Mouse (Mus musculus): ENCODE measurements around the gene Rpl28. TPM values are rescaled to one million over a fixed set of nuclear protein-coding genes. Genes with fewer than 3 reads are reported as not detected.
A peak's percentile ranks its signal among the peaks of the same experiment; 100 is the strongest.

Gene Rpl28
- total RNA-seq (2021), result 100 to 1,000 TPM; 726 to 732 TPM

GRCm38 (mm10) chr7:4792278-4793212 is at the start of gene Rpl28:
TSS of gene Rpl28 (plus strand) at chr7:4792874.
- peak; percentile 96 for DNase-seq

- DNase-seq, result no peak
These were observed 49.3 kb upstream of the Rpl28 start for GRCm38 (mm10) chr7:4743354-4743753.

- DNase-seq, result no peak
These were observed 47.8 kb upstream of the Rpl28 start for GRCm38 (mm10) chr7:4744886-4745285.

GRCm38 (mm10) chr7:4746326-4746980 is 46.2 kb upstream of the Rpl28 start:
- DNase-seq, result no peak

GRCm38 (mm10) chr7:4747156-4747899 is 45.3 kb upstream of the Rpl28 start:
- no peak for DNase-seq

- no peak for DNase-seq
These were observed 44.4 kb upstream of the Rpl28 start for GRCm38 (mm10) chr7:4748321-4748720.

- DNase-seq, result no peak
These were observed 43.5 kb upstream of the Rpl28 start for GRCm38 (mm10) chr7:4749169-4749568.

- DNase-seq, result peak; percentile 58
These were observed 40.5 kb upstream of the Rpl28 start for GRCm38 (mm10) chr7:4751971-4752820.

- peak; percentile 85 for DNase-seq
These were observed 39.7 kb upstream of the Rpl28 start, which contains the start of gene Cox6b2 for GRCm38 (mm10) chr7:4752821-4753570. TSS of gene Cox6b2 (minus strand) at chr7:4753094.

GRCm38 (mm10) chr7:4759670-4760069 is 33.0 kb upstream of the Rpl28 start:
- DNase-seq, result no peak

GRCm38 (mm10) chr7:4764946-4765710 is 27.5 kb upstream of the Rpl28 start:
- no peak for DNase-seq

- DNase-seq, result no peak
These were observed 21.5 kb upstream of the Rpl28 start, which contains the start of gene Fam71e2 for GRCm38 (mm10) chr7:4771202-4771601. TSS of gene Fam71e2 (minus strand) at chr7:4771302.

- DNase-seq, result no peak
These were observed 16.5 kb upstream of the Rpl28 start for GRCm38 (mm10) chr7:4776131-4776530.

- peak; percentile 74 for DNase-seq
These were observed 15.5 kb upstream of the Rpl28 start for GRCm38 (mm10) chr7:4776861-4777830.

- DNase-seq, result no peak
These were observed 14.6 kb upstream of the Rpl28 start for GRCm38 (mm10) chr7:4777851-4778637.

- DNase-seq, result no peak
These were observed 12.8 kb upstream of the Rpl28 start for GRCm38 (mm10) chr7:4779921-4780320.

GRCm38 (mm10) chr7:4782130-4782529 is 10.5 kb upstream of the Rpl28 start:
- DNase-seq, result no peak

GRCm38 (mm10) chr7:4782759-4783158 is 9.9 kb upstream of the Rpl28 start, which contains the start of the genes Il11 and Tmem190:
TSS of gene Il11 (minus strand) at chr7:4782859.
TSS of gene Tmem190 (plus strand) at chr7:4782937.
- no peak for DNase-seq

Measured in heart, postnatal 4 days (tissue).